Mouse (Mus musculus) liver, adult 2 months (tissue): ENCODE results near the gene Wbp1l.

Experiments used
- CTCF ChIP-seq: fragments of 200-500 bp; IDR thresholded peaks from 2 replicates; pipeline ENCODE4 v1.5.1; 2011; ENCODE audit warnings: low read depth, low read length, control low read depth
- POLR2A ChIP-seq: fragments of 200-500 bp; IDR thresholded peaks from 2 replicates; pipeline ENCODE4 v1.6.1; 2011; ENCODE audit warnings: low read length, control low read depth; ENCODE audit not compliant: insufficient read depth; ENCODE audit errors: extremely low read depth

GRCm38 (mm10) chr19:46669802-46670201 is 70.9 kb downstream of the Wbp1l start:
- TF ChIP-seq CTCF (no peak), POLR2A (no peak)
